Mouse (Mus musculus) cortical plate, adult 2 months (tissue): ENCODE measurements at regions not wholly inside any gene's neighbourhood (a gene's known extent, or its start where the extent isn't known, plus 50 kb on each side); places are given as distances from the start of the nearest gene placed in this dataset.

Experiments used
- CTCF ChIP-seq: fragments of 200-500 bp; IDR thresholded peaks from 2 replicates; pipeline ENCODE4 v1.5.1; 2011; ENCODE audit warnings: mild to moderate bottlenecking, control low read depth, low read length; ENCODE audit not compliant: insufficient read depth; ENCODE audit errors: extremely low read depth
- POLR2A ChIP-seq: fragments of 200-500 bp; IDR thresholded peaks from 2 replicates; pipeline ENCODE4 v1.6.1; 2011; ENCODE audit warnings: mild to moderate bottlenecking, low read length, control low read depth; ENCODE audit not compliant: insufficient read depth; ENCODE audit errors: extremely low read depth

GRCm38 (mm10) chr3:134036310-134036934 lies 199.9 kb upstream of the Cxxc4 start:
- no peak for TF ChIP-seq POLR2A
- no peak for TF ChIP-seq CTCF
